Mouse (Mus musculus) testis, adult 2 months (tissue): ENCODE data around the gene Ppp1r27.
A peak's percentile ranks its signal among the peaks of the same experiment; 100 is the strongest.

Experiments
- CTCF ChIP-seq: fragments of 200-500 bp; IDR thresholded peaks from 2 replicates; pipeline ENCODE4 v1.5.1; 2012; ENCODE audit warnings: low read depth, mild to moderate bottlenecking, inconsistent platforms, low read length, moderate library complexity; ENCODE audit not compliant: control insufficient read depth, insufficient read depth, insufficient replicate concordance
- POLR2A ChIP-seq: fragments of 200-500 bp; IDR thresholded peaks from 2 replicates; pipeline ENCODE4 v1.6.1; 2012; ENCODE audit warnings: low read depth, mild to moderate bottlenecking, inconsistent platforms, low read length, moderate library complexity; ENCODE audit not compliant: control insufficient read depth

- TF ChIP-seq POLR2A (peak; percentile 52; the same call in 1 of the 2 replicates), CTCF (no peak)
Measured at GRCm38 (mm10) chr11:120550810-120551440, at the start of gene Ppp1r27.
